Mouse (Mus musculus) neural tube, embryonic 12.5 days (tissue): ENCODE measurements at regions not wholly inside any gene's neighbourhood (a gene's known extent, or its start where the extent isn't known, plus 50 kb on each side); places are given as distances from the start of the nearest gene placed in this dataset.

Source experiments
- ATAC-seq: fragments of 200-750 bp; cut with Nextera tagmentation; 2 replicates; pipeline ENCODE4 v1.8.0; 2017; ENCODE audit warnings: low read depth, mild to moderate bottlenecking, moderate TSS enrichment, moderate library complexity; ENCODE audit not compliant: low FRiP score
- H3K27ac ChIP-seq: fragments of 300-500 bp; sonication (generic); 2 replicates; pipeline ENCODE4 v1.5.1; 2016
- H3K27me3 ChIP-seq: fragments of 300-500 bp; sonication (generic); replicated peaks from 2 replicates; pipeline ENCODE4 v1.6.1; 2016; ENCODE audit warnings: mild to moderate bottlenecking
- H3K36me3 ChIP-seq: fragments of 300-500 bp; sonication (generic); 2 replicates; pipeline ENCODE4 v1.6.1; 2016; ENCODE audit warnings: mild to moderate bottlenecking
- H3K4me1 ChIP-seq: fragments of 300-500 bp; sonication (generic); 2 replicates; pipeline ENCODE4 v1.6.1; 2016
- H3K4me2 ChIP-seq: fragments of 300-500 bp; sonication (generic); replicated peaks from 2 replicates; pipeline ENCODE4 v1.6.1; 2016; ENCODE audit warnings: mild to moderate bottlenecking
- H3K4me3 ChIP-seq: fragments of 300-500 bp; sonication (generic); 2 replicates; pipeline ENCODE4 v1.5.1; 2016
- H3K9ac ChIP-seq: fragments of 300-500 bp; sonication (generic); 2 replicates; pipeline ENCODE4 v1.6.1; 2016; ENCODE audit warnings: mild to moderate bottlenecking
- H3K9me3 ChIP-seq: fragments of 300-500 bp; sonication (generic); 2 replicates; pipeline ENCODE4 v1.6.1; 2016; ENCODE audit warnings: mild to moderate bottlenecking
- WGBS: fragments of 180-500 bp; shearing (Covaris S2); methylation state at CpG from one replicate; pipeline ENCODE4 v1.1.7; 2016; 5-methylcytosine and 5-hydroxymethylcytosine counted together

- no peak for ATAC-seq
- no peak overlapping the region for H3K4me3 ChIP-seq
- no peaks in the 10 kb centered on the region for H3K9me3 ChIP-seq
- no peaks in the 10 kb centered on the region for H3K36me3 ChIP-seq
- H3K4me2 ChIP-seq, result no peak overlapping the region; the same call in 1 of the 2 replicates
- peaks cover 41% of the 10 kb centered on the region for H3K4me1 ChIP-seq
- no peak overlapping the region for H3K9ac ChIP-seq
- H3K27ac ChIP-seq, result no peak overlapping the region
- H3K27me3 ChIP-seq, result no peaks in the 10 kb centered on the region
- WGBS, result 32% methylated on average over 8 of the region's 8 CpGs
Observed at GRCm38 (mm10) chr14:25068430-25068829, 390.6 kb upstream of the Zmiz1 start.

GRCm38 (mm10) chr14:25073143-25073542 is 385.8 kb upstream of the Zmiz1 start:
- 77% methylated on average over 5 of the region's 5 CpGs for WGBS
- Histone ChIP-seq H3K36me3 (no peaks in the 10 kb centered on the region), H3K9ac (no peak overlapping the region), H3K9me3 (no peaks in the 10 kb centered on the region), H3K4me3 (no peak overlapping the region), H3K4me1 (peaks cover 15% of the 10 kb centered on the region), H3K4me2 (no peak overlapping the region), H3K27ac (no peak overlapping the region), H3K27me3 (no peaks in the 10 kb centered on the region)
- no peak for ATAC-seq

- H3K27ac ChIP-seq, result no peak overlapping the region
- H3K9me3 ChIP-seq, result no peaks in the 10 kb centered on the region
- H3K4me1 ChIP-seq, result peaks cover 8% of the 10 kb centered on the region; the same call in 1 of the 2 replicates
- H3K4me3 ChIP-seq, result no peak overlapping the region
- 90% methylated on average over 9 of the region's 9 CpGs for WGBS
- H3K36me3 ChIP-seq, result no peaks in the 10 kb centered on the region
- ATAC-seq, result no peak
- H3K9ac ChIP-seq, result no peak overlapping the region
- no peak overlapping the region for H3K4me2 ChIP-seq
- H3K27me3 ChIP-seq, result no peaks in the 10 kb centered on the region
Observed at GRCm38 (mm10) chr14:25074022-25074800, 384.8 kb upstream of the Zmiz1 start.

- Histone ChIP-seq H3K27ac (no peak overlapping the region), H3K4me2 (no peak overlapping the region), H3K9ac (no peak overlapping the region), H3K27me3 (no peaks in the 10 kb centered on the region), H3K9me3 (no peaks in the 10 kb centered on the region), H3K4me1 (peaks cover 8% of the 10 kb centered on the region; the same call in 1 of the 2 replicates), H3K4me3 (no peak overlapping the region), H3K36me3 (no peaks in the 10 kb centered on the region)
- 88% methylated on average over 5 of the region's 5 CpGs for WGBS
- no peak for ATAC-seq
Observed at GRCm38 (mm10) chr14:25074891-25075290, 384.1 kb upstream of the Zmiz1 start.

- H3K9ac ChIP-seq, result no peak overlapping the region
- no peak overlapping the region for H3K4me3 ChIP-seq
- WGBS, result 77% methylated on average over 3 of the region's 3 CpGs
- H3K4me1 ChIP-seq, result no peaks in the 10 kb centered on the region
- H3K36me3 ChIP-seq, result no peaks in the 10 kb centered on the region
- 0 out of 2 replicates have a peak, but pooled peaks cover 7% of the 10 kb centered on the region for H3K9me3 ChIP-seq
- no peak overlapping the region for H3K27ac ChIP-seq
- H3K27me3 ChIP-seq, result no peaks in the 10 kb centered on the region
- no peak overlapping the region for H3K4me2 ChIP-seq
- no peak for ATAC-seq
Observed at GRCm38 (mm10) chr14:25080431-25080830, 378.6 kb upstream of the Zmiz1 start.

- Histone ChIP-seq H3K9me3 (0 out of 2 replicates have a peak, but pooled peaks cover 7% of the 10 kb centered on the region), H3K4me1 (no peaks in the 10 kb centered on the region), H3K27ac (no peak overlapping the region), H3K36me3 (no peaks in the 10 kb centered on the region), H3K27me3 (no peaks in the 10 kb centered on the region), H3K4me2 (no peak overlapping the region), H3K4me3 (no peak overlapping the region), H3K9ac (no peak overlapping the region)
- WGBS, result 86% methylated on average over 4 of the region's 4 CpGs
- ATAC-seq, result no peak
Observed at GRCm38 (mm10) chr14:25083847-25084246, 375.1 kb upstream of the Zmiz1 start.

- no peak overlapping the region for H3K9ac ChIP-seq
- H3K4me3 ChIP-seq, result no peak overlapping the region
- no peaks in the 10 kb centered on the region for H3K4me1 ChIP-seq
- H3K36me3 ChIP-seq, result no peaks in the 10 kb centered on the region
- WGBS, result 90% methylated on average over 3 of the region's 3 CpGs
- H3K27me3 ChIP-seq, result no peaks in the 10 kb centered on the region
- no peak for ATAC-seq
- no peak overlapping the region for H3K4me2 ChIP-seq
- peaks cover 14% of the 10 kb centered on the region for H3K9me3 ChIP-seq
- H3K27ac ChIP-seq, result no peak overlapping the region
Observed at GRCm38 (mm10) chr14:25096786-25097185, 362.2 kb upstream of the Zmiz1 start.

- Histone ChIP-seq H3K27ac (no peak overlapping the region), H3K4me3 (no peak overlapping the region), H3K27me3 (no peaks in the 10 kb centered on the region), H3K9ac (no peak overlapping the region), H3K4me1 (peaks cover 29% of the 10 kb centered on the region), H3K9me3 (no peaks in the 10 kb centered on the region), H3K36me3 (no peaks in the 10 kb centered on the region), H3K4me2 (no peak overlapping the region)
- WGBS, result 79% methylated on average over 10 of the region's 10 CpGs
- ATAC-seq, result no peak
Observed at GRCm38 (mm10) chr14:25105391-25105790, 353.6 kb upstream of the Zmiz1 start.

- Histone ChIP-seq H3K4me1 (peaks cover 37% of the 10 kb centered on the region), H3K9ac (no peak overlapping the region), H3K27me3 (no peaks in the 10 kb centered on the region), H3K4me2 (no peak overlapping the region), H3K4me3 (no peak overlapping the region), H3K27ac (no peak overlapping the region), H3K9me3 (no peaks in the 10 kb centered on the region), H3K36me3 (no peaks in the 10 kb centered on the region)
- ATAC-seq, result no peak
- WGBS, result 92% methylated on average over 2 of the region's 2 CpGs
Observed at GRCm38 (mm10) chr14:25106451-25106850, 352.5 kb upstream of the Zmiz1 start.

- Histone ChIP-seq H3K27ac (peak overlapping the region; percentile 97), H3K27me3 (no peaks in the 10 kb centered on the region), H3K9ac (peak overlapping the region; percentile 54), H3K4me1 (peaks cover 37% of the 10 kb centered on the region), H3K4me3 (peak overlapping the region; percentile 7; the same call in 1 of the 2 replicates), H3K9me3 (no peaks in the 10 kb centered on the region), H3K4me2 (peak overlapping the region; percentile 55), H3K36me3 (no peaks in the 10 kb centered on the region)
- 7% methylated on average over 17 of the region's 17 CpGs for WGBS
- peak; percentile 48; the same call in 1 of the 2 replicates for ATAC-seq
Observed at GRCm38 (mm10) chr14:25108101-25108652, 350.8 kb upstream of the Zmiz1 start.

GRCm38 (mm10) chr14:25108701-25109290 is 350.2 kb upstream of the Zmiz1 start:
- Histone ChIP-seq H3K4me3 (no peak overlapping the region; the same call in 1 of the 2 replicates), H3K4me1 (peaks cover 37% of the 10 kb centered on the region), H3K4me2 (peak overlapping the region; percentile 55)

GRCm38 (mm10) chr14:25109691-25110090 is 349.3 kb upstream of the Zmiz1 start:
- ATAC-seq, result no peak
- H3K27me3 ChIP-seq, result no peaks in the 10 kb centered on the region
- 42% methylated on average over 1 of the region's 1 CpGs for whole genome bisulfite sequencing
- H3K9ac ChIP-seq, result no peak overlapping the region
- H3K4me3 ChIP-seq, result no peak overlapping the region
- no peak overlapping the region for H3K4me2 ChIP-seq
- H3K27ac ChIP-seq, result peak overlapping the region; percentile 97
- H3K9me3 ChIP-seq, result no peaks in the 10 kb centered on the region
- H3K36me3 ChIP-seq, result no peaks in the 10 kb centered on the region
- H3K4me1 ChIP-seq, result peaks cover 37% of the 10 kb centered on the region

More at GRCm38 (mm10) chr14:25108701-25109290, 350.2 kb upstream of the Zmiz1 start:
- H3K27ac ChIP-seq, result peak overlapping the region; percentile 97
- H3K27me3 ChIP-seq, result no peaks in the 10 kb centered on the region
- no peaks in the 10 kb centered on the region for H3K36me3 ChIP-seq
- H3K9ac ChIP-seq, result peak overlapping the region; percentile 54
- H3K9me3 ChIP-seq, result no peaks in the 10 kb centered on the region
- ATAC-seq, result peak; percentile 96
- WGBS, result 1% methylated on average over 8 of the region's 8 CpGs
